Mouse (Mus musculus) embryonic facial prominence, embryonic 13.5 days (tissue): Measurements from ENCODE around the gene Fh1. TPM values are rescaled to one million over a fixed set of nuclear protein-coding genes. Genes with fewer than 3 reads are reported as not detected.

Experiments
- ATAC-seq: fragments of 200-750 bp; cut with Nextera tagmentation; 2 replicates; pipeline ENCODE4 v1.8.0; 2017; ENCODE audit warnings: low read depth; ENCODE audit not compliant: insufficient number of reproducible peaks, insufficient read depth, low FRiP score, low TSS enrichment
- H3K27ac ChIP-seq: fragments of 300-500 bp; sonication (generic); 2 replicates; pipeline ENCODE4 v1.5.1; 2015; ENCODE audit warnings: moderate library complexity, mild to moderate bottlenecking, inconsistent platforms
- H3K27me3 ChIP-seq: fragments of 300-500 bp; sonication (generic); 2 replicates; pipeline ENCODE4 v1.6.1; 2015; ENCODE audit warnings: mild to moderate bottlenecking, inconsistent platforms
- H3K36me3 ChIP-seq: fragments of 300-500 bp; sonication (generic); 2 replicates; pipeline ENCODE4 v1.6.1; 2015; ENCODE audit warnings: mild to moderate bottlenecking, inconsistent platforms
- H3K4me1 ChIP-seq: fragments of 300-500 bp; sonication (generic); 2 replicates; pipeline ENCODE4 v1.6.1; 2015; ENCODE audit warnings: inconsistent platforms
- H3K4me2 ChIP-seq: fragments of 300-500 bp; sonication (generic); 2 replicates; pipeline ENCODE4 v1.6.1; 2015; ENCODE audit warnings: moderate library complexity, mild to moderate bottlenecking, inconsistent platforms
- H3K4me3 ChIP-seq: fragments of 300-500 bp; sonication (generic); 2 replicates; pipeline ENCODE4 v1.5.1; 2015; ENCODE audit warnings: mild to moderate bottlenecking, inconsistent platforms
- H3K9ac ChIP-seq: fragments of 300-500 bp; sonication (generic); 2 replicates; pipeline ENCODE4 v1.6.1; 2015; ENCODE audit warnings: mild to moderate bottlenecking, inconsistent platforms
- H3K9me3 ChIP-seq: fragments of 300-500 bp; sonication (generic); 2 replicates; pipeline ENCODE4 v1.6.1; 2016; ENCODE audit warnings: inconsistent platforms
- WGBS: fragments of 180-500 bp; shearing (Covaris S2); methylation state at CpG from one replicate; pipeline ENCODE4 v1.1.7; 2015; ENCODE audit warnings: mixed read lengths; 5-methylcytosine and 5-hydroxymethylcytosine counted together
- polyA plus RNA-seq: library from polyadenylated mRNA; unstranded; fragments of >200 nt; fragmentation: Nextera tagmentation; extraction: Ambion mirVana; gene quantifications from 2 replicates; pipeline ENCODE4 v1.2.1, GENCODE M21; 2015

Gene Fh1
- polyA plus RNA-seq, result 100 and 111 TPM in 2 replicates

GRCm38 (mm10) chr1:175625257-175625879 lies at the start of gene Fh1:
Gene Fh1, minus strand, starts transcription at chr1:175625635.
- under 1% methylated on average over 58 of the region's 58 CpGs for WGBS
- H3K9ac ChIP-seq, result peak within 1 kb of the TSS; percentile 95
- H3K9me3 ChIP-seq, result no peaks in the 10 kb centered on the region
- H3K4me2 ChIP-seq, result peak within 1 kb of the TSS; percentile 74
- H3K27me3 ChIP-seq, result no peaks in the 10 kb centered on the region
- H3K4me3 ChIP-seq, result peak within 1 kb of the TSS; percentile 89
- H3K27ac ChIP-seq, result peak within 1 kb of the TSS; percentile 87
- peaks cover 12% of the 10 kb centered on the region for H3K4me1 ChIP-seq
- peak; percentile 99 for ATAC-seq
- H3K36me3 ChIP-seq, result peaks cover 5% of the 10 kb centered on the region; the same call in 1 of the 2 replicates

- Histone ChIP-seq H3K36me3 (no peaks in the 10 kb centered on the region), H3K9ac (no peak overlapping the region), H3K4me1 (no peaks in the 10 kb centered on the region), H3K4me2 (no peak overlapping the region), H3K27ac (no peak overlapping the region), H3K4me3 (no peak overlapping the region), H3K27me3 (no peaks in the 10 kb centered on the region), H3K9me3 (no peaks in the 10 kb centered on the region)
- ATAC-seq, result no peak
- WGBS, result 88% methylated on average over 6 of the region's 6 CpGs
Measured at GRCm38 (mm10) chr1:175675116-175675515, 49.7 kb upstream of the Fh1 start.

DNA sequence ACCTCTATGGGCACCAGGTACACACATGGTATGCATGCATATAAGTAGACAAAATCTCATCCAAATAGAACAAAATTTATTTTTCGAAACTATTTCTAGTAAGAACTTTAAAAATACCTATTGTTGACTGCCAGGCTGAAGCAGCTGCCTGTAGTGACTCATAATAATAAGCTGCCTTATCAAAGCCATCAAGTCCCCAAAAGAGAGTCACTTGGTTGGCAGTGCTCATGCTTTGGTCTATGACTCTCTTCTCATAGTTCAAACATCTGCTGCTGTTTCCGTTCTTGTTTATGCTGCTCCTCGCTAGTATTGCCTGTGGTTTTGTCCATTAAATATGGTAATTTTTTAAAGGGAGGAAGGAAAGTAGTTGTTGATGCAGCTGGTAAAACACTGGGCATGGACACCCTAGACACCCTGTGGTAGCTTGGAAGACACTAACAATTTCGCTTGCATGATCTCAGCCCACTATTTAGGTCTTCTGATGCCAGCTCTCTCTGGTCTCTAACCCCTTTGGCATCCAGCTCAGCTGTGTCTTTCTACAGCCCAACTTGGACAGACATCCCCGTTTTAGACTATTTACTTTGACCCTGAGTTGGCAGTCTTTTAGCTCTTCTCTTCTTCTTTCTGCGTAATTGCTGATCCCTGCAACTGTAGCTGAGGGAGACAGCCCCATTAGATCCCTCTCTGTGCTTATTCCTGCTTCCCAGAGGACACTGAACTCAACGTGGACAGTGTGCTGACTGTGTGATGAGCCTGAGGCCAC lies 48.3 kb upstream of the Fh1 start:
- Histone ChIP-seq H3K27me3 (no peaks in the 10 kb centered on the region), H3K9ac (no peak overlapping the region), H3K36me3 (no peaks in the 10 kb centered on the region), H3K4me3 (no peak overlapping the region), H3K4me1 (peaks cover 2% of the 10 kb centered on the region; the same call in 1 of the 2 replicates), H3K9me3 (no peaks in the 10 kb centered on the region), H3K4me2 (no peak overlapping the region), H3K27ac (no peak overlapping the region)
- ATAC-seq, result no peak
- 75% methylated on average over 7 of the region's 7 CpGs for WGBS

DNA sequence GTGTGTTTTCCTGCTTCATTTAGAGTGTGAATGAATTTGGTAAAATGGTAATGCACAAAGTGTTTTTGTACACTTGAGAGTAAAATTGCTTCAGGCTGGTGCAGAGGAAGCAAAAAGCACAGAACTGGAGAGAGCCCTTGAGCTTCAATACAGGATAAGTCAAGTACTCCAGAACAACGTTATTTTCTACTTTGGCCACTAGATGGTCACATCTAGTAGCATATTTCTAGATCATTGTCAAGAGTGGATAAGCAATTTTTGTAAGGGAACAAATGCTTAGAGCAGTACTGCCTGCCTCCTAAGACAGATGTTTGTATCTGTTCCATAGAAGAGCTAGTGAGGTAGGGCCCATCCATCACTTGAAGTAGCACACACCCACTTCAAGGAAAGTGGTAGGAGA lies 46.2 kb upstream of the Fh1 start:
- Histone ChIP-seq H3K9ac (no peak overlapping the region), H3K36me3 (no peaks in the 10 kb centered on the region), H3K4me3 (no peak overlapping the region), H3K4me1 (peaks cover 4% of the 10 kb centered on the region; the same call in 1 of the 2 replicates), H3K4me2 (no peak overlapping the region), H3K27ac (no peak overlapping the region), H3K9me3 (no peaks in the 10 kb centered on the region), H3K27me3 (no peaks in the 10 kb centered on the region)
- no peak for ATAC-seq
- 33% methylated on average over 1 of the region's 1 CpGs for WGBS

GRCm38 (mm10) chr1:175670042-175670441 lies 44.6 kb upstream of the Fh1 start:
- Histone ChIP-seq H3K9ac (no peak overlapping the region), H3K4me1 (peaks cover 4% of the 10 kb centered on the region; the same call in 1 of the 2 replicates), H3K4me3 (no peak overlapping the region), H3K9me3 (no peaks in the 10 kb centered on the region), H3K36me3 (no peaks in the 10 kb centered on the region), H3K27ac (no peak overlapping the region), H3K27me3 (no peaks in the 10 kb centered on the region), H3K4me2 (no peak overlapping the region)
- ATAC-seq, result no peak
- WGBS, result 59% methylated on average over 7 of the region's 7 CpGs

DNA sequence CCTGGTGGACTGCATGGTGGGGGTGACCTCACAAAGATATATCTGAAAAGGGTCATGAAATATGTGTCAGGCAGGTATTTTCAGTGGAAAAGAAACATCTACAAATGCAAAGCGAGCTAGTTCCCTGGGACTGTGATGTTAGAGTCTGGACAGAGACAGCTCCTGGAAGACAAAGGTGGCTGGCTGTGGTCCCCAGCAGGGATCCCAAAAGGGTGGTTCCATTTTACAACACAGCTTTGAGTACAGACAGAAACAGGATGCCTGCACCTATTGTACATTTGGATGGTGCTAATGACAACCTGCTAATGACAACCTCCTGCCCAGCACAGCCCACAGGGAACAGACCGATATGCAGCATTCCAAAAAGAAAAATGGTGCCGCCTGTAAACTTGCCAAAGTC lies 44.0 kb upstream of the Fh1 start:
- no peak for ATAC-seq
- H3K27me3 ChIP-seq, result no peaks in the 10 kb centered on the region
- 90% methylated on average over 3 of the region's 3 CpGs for WGBS

GRCm38 (mm10) chr1:175668666-175669405 lies 43.4 kb upstream of the Fh1 start:
- no peak overlapping the region for H3K4me3 ChIP-seq
- no peak for ATAC-seq
- peaks cover 4% of the 10 kb centered on the region; the same call in 1 of the 2 replicates for H3K4me1 ChIP-seq
- H3K9ac ChIP-seq, result no peak overlapping the region
- H3K9me3 ChIP-seq, result no peaks in the 10 kb centered on the region
- H3K36me3 ChIP-seq, result no peaks in the 10 kb centered on the region
- H3K27ac ChIP-seq, result no peak overlapping the region
- 77% methylated on average over 5 of the region's 5 CpGs for WGBS
- H3K4me2 ChIP-seq, result no peak overlapping the region
- H3K27me3 ChIP-seq, result no peaks in the 10 kb centered on the region

More for the DNA sequence above, 44.0 kb upstream of the Fh1 start:
- H3K4me1 ChIP-seq, result peaks cover 4% of the 10 kb centered on the region; the same call in 1 of the 2 replicates
- no peak overlapping the region for H3K9ac ChIP-seq
- no peaks in the 10 kb centered on the region for H3K9me3 ChIP-seq
- no peak overlapping the region for H3K4me3 ChIP-seq
- no peaks in the 10 kb centered on the region for H3K36me3 ChIP-seq
- H3K4me2 ChIP-seq, result no peak overlapping the region
- no peak overlapping the region for H3K27ac ChIP-seq

DNA sequence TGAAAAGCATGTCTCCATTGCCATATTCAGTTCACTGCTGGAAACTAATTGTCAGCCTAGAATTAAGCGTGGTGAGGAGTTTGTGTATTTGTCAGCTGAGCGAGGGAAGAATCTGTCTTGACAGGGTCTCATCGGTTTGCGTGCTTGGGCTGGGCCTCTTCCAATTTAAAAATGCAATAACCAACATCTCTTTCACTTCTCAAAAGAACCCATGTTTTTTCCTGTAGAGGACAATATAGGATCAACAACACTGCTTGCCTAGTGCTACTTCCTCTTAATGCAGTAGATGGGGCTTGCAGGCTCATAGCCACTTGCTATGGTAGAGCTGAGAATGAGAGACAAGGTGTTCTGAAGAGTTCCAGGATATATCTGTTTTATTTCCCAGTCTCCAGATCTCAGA lies 34.5 kb upstream of the Fh1 start:
- Histone ChIP-seq H3K27me3 (no peaks in the 10 kb centered on the region), H3K9me3 (no peaks in the 10 kb centered on the region), H3K4me2 (no peak overlapping the region), H3K9ac (no peak overlapping the region), H3K27ac (no peak overlapping the region), H3K4me3 (no peak overlapping the region), H3K4me1 (no peaks in the 10 kb centered on the region), H3K36me3 (no peaks in the 10 kb centered on the region)
- no peak for ATAC-seq
- 89% methylated on average over 4 of the region's 4 CpGs for WGBS

DNA sequence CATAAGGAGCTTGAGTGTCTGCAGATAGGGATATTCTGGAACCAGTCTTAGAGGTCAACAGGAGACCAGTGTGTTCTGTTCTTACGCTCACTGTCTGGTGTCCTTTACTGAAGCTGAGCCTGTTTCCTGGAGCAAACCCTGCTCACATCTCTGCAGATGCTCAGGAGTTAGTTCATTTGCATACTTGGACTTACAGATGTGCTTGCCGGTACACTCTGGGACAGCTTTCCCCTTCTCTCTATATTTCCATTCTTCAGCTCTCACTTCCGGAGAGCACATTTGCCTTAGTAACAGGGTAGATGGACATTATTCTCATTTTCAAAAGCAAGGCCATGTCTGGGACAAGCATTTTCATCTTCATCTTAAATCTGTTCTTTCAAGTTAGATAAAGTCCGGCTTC lies 23.2 kb upstream of the Fh1 start:
- H3K27me3 ChIP-seq, result no peaks in the 10 kb centered on the region
- H3K4me2 ChIP-seq, result no peak overlapping the region
- no peaks in the 10 kb centered on the region for H3K36me3 ChIP-seq
- no peak overlapping the region for H3K4me3 ChIP-seq
- ATAC-seq, result no peak
- H3K27ac ChIP-seq, result no peak overlapping the region
- H3K4me1 ChIP-seq, result 0 out of 2 replicates have a peak, but pooled peaks cover 3% of the 10 kb centered on the region
- WGBS, result 91% methylated on average over 4 of the region's 4 CpGs
- H3K9me3 ChIP-seq, result no peaks in the 10 kb centered on the region
- no peak overlapping the region for H3K9ac ChIP-seq

DNA sequence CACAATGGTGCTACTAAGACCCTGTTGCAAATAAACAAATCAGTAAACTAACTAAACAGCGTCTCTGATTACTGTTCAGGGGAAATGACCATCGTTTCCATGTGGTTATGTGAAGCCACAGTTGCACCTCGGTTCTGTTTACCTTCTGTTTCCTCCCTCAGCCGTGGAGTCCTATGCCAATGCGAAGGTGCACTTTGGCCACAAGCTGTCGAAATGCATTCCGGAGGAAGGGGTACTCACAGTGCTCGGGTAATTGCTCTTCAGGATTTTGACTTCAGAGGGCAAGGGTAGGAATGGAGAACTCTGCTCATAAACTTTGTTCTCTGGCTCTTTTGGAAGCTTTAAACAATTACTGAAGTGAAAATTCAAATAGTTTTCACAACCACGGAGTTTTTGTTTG lies 21.5 kb upstream of the Fh1 start:
- no peak for ATAC-seq
- H3K27ac ChIP-seq, result no peak overlapping the region
- 65% methylated on average over 9 of the region's 9 CpGs for WGBS
- H3K9ac ChIP-seq, result no peak overlapping the region
- H3K4me1 ChIP-seq, result 0 out of 2 replicates have a peak, but pooled peaks cover 3% of the 10 kb centered on the region
- no peaks in the 10 kb centered on the region for H3K27me3 ChIP-seq
- H3K4me3 ChIP-seq, result no peak overlapping the region
- no peaks in the 10 kb centered on the region for H3K9me3 ChIP-seq
- no peaks in the 10 kb centered on the region for H3K36me3 ChIP-seq
- no peak overlapping the region for H3K4me2 ChIP-seq

GRCm38 (mm10) chr1:175643496-175644265 lies 18.2 kb upstream of the Fh1 start:
- Histone ChIP-seq H3K27me3 (no peaks in the 10 kb centered on the region), H3K9me3 (no peaks in the 10 kb centered on the region), H3K4me1 (0 out of 2 replicates have a peak, but pooled peaks cover 3% of the 10 kb centered on the region), H3K4me3 (no peak overlapping the region), H3K36me3 (no peaks in the 10 kb centered on the region), H3K9ac (no peak overlapping the region), H3K27ac (no peak overlapping the region), H3K4me2 (no peak overlapping the region)
- ATAC-seq, result no peak
- WGBS, result 79% methylated on average over 5 of the region's 5 CpGs
